Mouse (Mus musculus): ENCODE measurements around the gene Gm10563.

- TF ChIP-seq CTCF (conservative IDR thresholded peaks at IDR 0.05; ENCODE audit: low read length): 0 out of 2 replicates have a peak, but pooled peaks have one; percentile 3
- no peak for TF ChIP-seq POU5F1 (IDR thresholded peaks at IDR 0.05; ENCODE audit: borderline replicate concordance, low read length)
- no peak for TF ChIP-seq NANOG (IDR thresholded peaks at IDR 0.05; ENCODE audit: borderline replicate concordance, low read length)
Measured at GRCm38 (mm10) chr4:155643531-155643930, 1.7 kb downstream of the Gm10563 start.
